Mouse (Mus musculus) midbrain, embryonic 16.5 days (tissue): Measurements from ENCODE around the gene Jagn1. TPM values are rescaled to one million over a fixed set of nuclear protein-coding genes. Genes with fewer than 3 reads are reported as not detected.

Experiments
- ATAC-seq: fragments of 200-750 bp; cut with Nextera tagmentation; 2 replicates; pipeline ENCODE4 v1.8.0; 2017; ENCODE audit warnings: moderate TSS enrichment
- H3K27ac ChIP-seq: fragments of 300-500 bp; sonication (generic); 2 replicates; pipeline ENCODE4 v1.5.1; 2014; ENCODE audit warnings: mild to moderate bottlenecking, low read length, mixed read lengths
- H3K27me3 ChIP-seq: fragments of 300-500 bp; sonication (generic); 2 replicates; pipeline ENCODE4 v1.6.1; 2014; ENCODE audit warnings: low read depth, low read length, mixed read lengths; ENCODE audit not compliant: control insufficient read depth, insufficient read depth
- H3K36me3 ChIP-seq: fragments of 300-500 bp; sonication (generic); 2 replicates; pipeline ENCODE4 v1.6.1; 2014; ENCODE audit warnings: mild to moderate bottlenecking, low read length, moderate library complexity, mixed read lengths; ENCODE audit not compliant: control insufficient read depth, insufficient read depth
- H3K4me1 ChIP-seq: fragments of 300-500 bp; sonication (generic); 2 replicates; pipeline ENCODE4 v1.6.1; 2014; ENCODE audit warnings: mild to moderate bottlenecking, low read length, mixed read lengths; ENCODE audit not compliant: control insufficient read depth, insufficient read depth
- H3K4me2 ChIP-seq: fragments of 300-500 bp; sonication (generic); 2 replicates; pipeline ENCODE4 v1.6.1; 2014; ENCODE audit warnings: mild to moderate bottlenecking, low read length, mixed read lengths
- H3K4me3 ChIP-seq: fragments of 300-500 bp; sonication (generic); 2 replicates; pipeline ENCODE4 v1.5.1; 2014; ENCODE audit warnings: low read depth, mild to moderate bottlenecking, low read length, moderate library complexity, mixed read lengths
- H3K9ac ChIP-seq: fragments of 300-500 bp; sonication (generic); 2 replicates; pipeline ENCODE4 v1.6.1; 2014; ENCODE audit warnings: low read depth, low read length, mixed read lengths
- H3K9me3 ChIP-seq: fragments of 300-500 bp; sonication (generic); replicated peaks from 2 replicates; pipeline ENCODE4 v1.6.1; 2014; ENCODE audit warnings: mild to moderate bottlenecking, low read length, mixed read lengths; ENCODE audit not compliant: control insufficient read depth, poor library complexity, severe bottlenecking
- WGBS: fragments of 180-500 bp; shearing (Covaris S2); extraction: QIAGEN DNeasy Blood & Tissue Kit; methylation state at CpG from one replicate; pipeline ENCODE4 v1.1.7; 2014; 5-methylcytosine and 5-hydroxymethylcytosine counted together
- polyA plus RNA-seq: library from polyadenylated mRNA; unstranded; fragments of >200 nt; fragmentation: Nextera tagmentation; extraction: Ambion mirVana; gene quantifications from 2 replicates; pipeline ENCODE4 v1.2.1, GENCODE M21; 2015

Jagn1 gene
- polyA plus RNA-seq, 1 experiment from 2014 or later, result 96.5 TPM

- Histone ChIP-seq H3K4me3 (no peak overlapping the region), H3K9me3 (no peaks in the 10 kb centered on the region), H3K27ac (no peak overlapping the region), H3K36me3 (no peaks in the 10 kb centered on the region), H3K27me3 (no peaks in the 10 kb centered on the region), H3K4me1 (no peaks in the 10 kb centered on the region), H3K4me2 (no peak overlapping the region), H3K9ac (no peak overlapping the region)
- no peak for ATAC-seq
- 92% methylated on average over 16 of the region's 16 CpGs for WGBS
Measured at GRCm38 (mm10) chr6:113428006-113428405, 14.4 kb upstream of the Jagn1 start.

GRCm38 (mm10) chr6:113429965-113430364 lies 12.4 kb upstream of the Jagn1 start:
- Histone ChIP-seq H3K4me2 (no peak overlapping the region), H3K9me3 (no peaks in the 10 kb centered on the region), H3K36me3 (no peaks in the 10 kb centered on the region), H3K4me3 (no peak overlapping the region), H3K27me3 (no peaks in the 10 kb centered on the region), H3K9ac (no peak overlapping the region), H3K4me1 (no peaks in the 10 kb centered on the region), H3K27ac (no peak overlapping the region)
- WGBS, result 79% methylated on average over 3 of the region's 3 CpGs
- ATAC-seq, result no peak

- WGBS, result 59% methylated on average over 3 of the region's 3 CpGs
- H3K27me3 ChIP-seq, result no peaks in the 10 kb centered on the region
- H3K4me1 ChIP-seq, result no peaks in the 10 kb centered on the region
- no peaks in the 10 kb centered on the region for H3K9me3 ChIP-seq
- no peak overlapping the region for H3K4me2 ChIP-seq
- H3K27ac ChIP-seq, result no peak overlapping the region
- H3K36me3 ChIP-seq, result no peaks in the 10 kb centered on the region
- no peak for ATAC-seq
- H3K4me3 ChIP-seq, result no peak overlapping the region
- no peak overlapping the region for H3K9ac ChIP-seq
Measured at GRCm38 (mm10) chr6:113430846-113431245, 11.5 kb upstream of the Jagn1 start.

GRCm38 (mm10) chr6:113431801-113432200 lies 10.6 kb upstream of the Jagn1 start:
- H3K27me3 ChIP-seq, result no peaks in the 10 kb centered on the region
- WGBS, result 59% methylated on average over 3 of the region's 3 CpGs
- no peaks in the 10 kb centered on the region for H3K9me3 ChIP-seq
- H3K4me2 ChIP-seq, result no peak overlapping the region
- H3K9ac ChIP-seq, result no peak overlapping the region
- no peaks in the 10 kb centered on the region for H3K4me1 ChIP-seq
- no peak overlapping the region for H3K27ac ChIP-seq
- ATAC-seq, result no peak
- no peak overlapping the region for H3K4me3 ChIP-seq
- H3K36me3 ChIP-seq, result no peaks in the 10 kb centered on the region

GRCm38 (mm10) chr6:113433661-113434060 lies 8.7 kb upstream of the Jagn1 start:
- Histone ChIP-seq H3K9ac (no peak overlapping the region), H3K4me2 (no peak overlapping the region), H3K4me3 (no peak overlapping the region), H3K27me3 (no peaks in the 10 kb centered on the region), H3K27ac (no peak overlapping the region), H3K9me3 (no peaks in the 10 kb centered on the region), H3K4me1 (no peaks in the 10 kb centered on the region), H3K36me3 (no peaks in the 10 kb centered on the region)
- 68% methylated on average over 3 of the region's 3 CpGs for WGBS
- no peak for ATAC-seq

GRCm38 (mm10) chr6:113434691-113435090 lies 7.7 kb upstream of the Jagn1 start:
- Histone ChIP-seq H3K36me3 (no peaks in the 10 kb centered on the region), H3K9me3 (no peaks in the 10 kb centered on the region), H3K4me1 (no peaks in the 10 kb centered on the region), H3K9ac (no peak overlapping the region), H3K4me2 (no peak overlapping the region), H3K27ac (no peak overlapping the region), H3K4me3 (no peak overlapping the region), H3K27me3 (no peaks in the 10 kb centered on the region)
- ATAC-seq, result no peak
- 79% methylated on average over 7 of the region's 7 CpGs for WGBS

GRCm38 (mm10) chr6:113435664-113436205 lies 6.6 kb upstream of the Jagn1 start, which contains the start of gene Cidec:
TSS of gene Cidec (minus strand) at chr6:113435760.
- no peak within 1 kb of the TSS for H3K9ac ChIP-seq
- no peak within 1 kb of the TSS for H3K4me3 ChIP-seq
- ATAC-seq, result no peak
- 79% methylated on average over 9 of the region's 9 CpGs for WGBS
- H3K4me2 ChIP-seq, result no peak within 1 kb of the TSS
- no peaks in the 10 kb centered on the region for H3K36me3 ChIP-seq
- no peaks in the 10 kb centered on the region for H3K9me3 ChIP-seq
- no peaks in the 10 kb centered on the region for H3K4me1 ChIP-seq
- no peaks in the 10 kb centered on the region for H3K27me3 ChIP-seq
- no peak within 1 kb of the TSS for H3K27ac ChIP-seq

GRCm38 (mm10) chr6:113437135-113437534 lies 5.2 kb upstream of the Jagn1 start:
- H3K27ac ChIP-seq, result no peak overlapping the region
- peaks cover 3% of the 10 kb centered on the region for H3K4me1 ChIP-seq
- H3K4me3 ChIP-seq, result no peak overlapping the region
- no peaks in the 10 kb centered on the region for H3K27me3 ChIP-seq
- no peak overlapping the region for H3K9ac ChIP-seq
- WGBS, result 78% methylated on average over 12 of the region's 12 CpGs
- H3K36me3 ChIP-seq, result no peaks in the 10 kb centered on the region
- no peaks in the 10 kb centered on the region for H3K9me3 ChIP-seq
- no peak overlapping the region for H3K4me2 ChIP-seq
- ATAC-seq, result no peak

GRCm38 (mm10) chr6:113438721-113439430 lies 3.5 kb upstream of the Jagn1 start:
- Histone ChIP-seq H3K4me3 (no peak overlapping the region), H3K4me1 (peaks cover 11% of the 10 kb centered on the region), H3K9me3 (no peaks in the 10 kb centered on the region), H3K36me3 (no peaks in the 10 kb centered on the region), H3K9ac (no peak overlapping the region), H3K27ac (no peak overlapping the region), H3K27me3 (no peaks in the 10 kb centered on the region), H3K4me2 (no peak overlapping the region)
- 64% methylated on average over 12 of the region's 12 CpGs for WGBS
- no peak for ATAC-seq
